Mouse (Mus musculus) liver, embryonic 15.5 days (tissue): ENCODE data around the gene Actr3. TPM values are rescaled to one million over a fixed set of nuclear protein-coding genes. Genes with fewer than 3 reads are reported as not detected.

Source experiments
- ATAC-seq: fragments of 200-750 bp; cut with Nextera tagmentation; 2 replicates; pipeline ENCODE4 v1.8.0; 2017; ENCODE audit warnings: moderate number of reproducible peaks, mild to moderate bottlenecking, moderate library complexity; ENCODE audit not compliant: insufficient read depth
- H3K27ac ChIP-seq: fragments of 300-500 bp; sonication (generic); replicated peaks from 2 replicates; pipeline ENCODE4 v1.5.1; 2015; ENCODE audit warnings: mild to moderate bottlenecking, inconsistent platforms
- H3K27me3 ChIP-seq: fragments of 300-500 bp; sonication (generic); 2 replicates; pipeline ENCODE4 v1.6.1; 2015; ENCODE audit warnings: mild to moderate bottlenecking, inconsistent platforms
- H3K36me3 ChIP-seq: fragments of 300-500 bp; sonication (generic); replicated peaks from 2 replicates; pipeline ENCODE4 v1.6.1; 2015; ENCODE audit warnings: moderate library complexity, mild to moderate bottlenecking, inconsistent platforms
- H3K4me1 ChIP-seq: fragments of 300-500 bp; sonication (generic); replicated peaks from 2 replicates; pipeline ENCODE4 v1.6.1; 2015; ENCODE audit warnings: inconsistent platforms
- H3K4me2 ChIP-seq: fragments of 300-500 bp; sonication (generic); 2 replicates; pipeline ENCODE4 v1.6.1; 2015; ENCODE audit warnings: moderate library complexity, mild to moderate bottlenecking, inconsistent platforms
- H3K4me3 ChIP-seq: fragments of 300-500 bp; sonication (generic); replicated peaks from 2 replicates; pipeline ENCODE4 v1.5.1; 2015; ENCODE audit warnings: mild to moderate bottlenecking, inconsistent platforms
- H3K9ac ChIP-seq: fragments of 300-500 bp; sonication (generic); 2 replicates; pipeline ENCODE4 v1.6.1; 2015; ENCODE audit warnings: moderate library complexity, mild to moderate bottlenecking, inconsistent platforms
- H3K9me3 ChIP-seq: fragments of 300-500 bp; sonication (generic); replicated peaks from 2 replicates; pipeline ENCODE4 v1.6.1; 2016; ENCODE audit warnings: inconsistent platforms
- WGBS: fragments of 180-500 bp; shearing (Covaris S2); methylation state at CpG from one replicate; pipeline ENCODE4 v1.1.7; 2015; ENCODE audit warnings: mixed read lengths; ENCODE audit not compliant: insufficient replicate concordance; 5-methylcytosine and 5-hydroxymethylcytosine counted together
- polyA plus RNA-seq: library from polyadenylated mRNA; unstranded; fragments of >200 nt; fragmentation: Nextera tagmentation; extraction: Ambion mirVana; gene quantifications from 2 replicates; pipeline ENCODE4 v1.2.1, GENCODE M21; 2015

Gene Actr3
- polyA plus RNA-seq, 1 experiment from 2014 or later: 127 TPM

- H3K36me3 ChIP-seq: no peaks in the 10 kb centered on the region
- H3K4me3 ChIP-seq: no peak overlapping the region
- H3K4me2 ChIP-seq: no peak overlapping the region
- no peak for ATAC-seq
- H3K27ac ChIP-seq: no peak overlapping the region
- H3K9ac ChIP-seq: no peak overlapping the region
- H3K4me1 ChIP-seq: no peaks in the 10 kb centered on the region
- H3K9me3 ChIP-seq: no peaks in the 10 kb centered on the region
- H3K27me3 ChIP-seq: no peaks in the 10 kb centered on the region
- 70% methylated on average over 4 of the region's 4 CpGs for WGBS
Measured at GRCm38 (mm10) chr1:125365576-125365975, 70.0 kb downstream of the Actr3 start.

GRCm38 (mm10) chr1:125351416-125352037, 84.0 kb downstream of the Actr3 start:
- Histone ChIP-seq H3K4me2 (no peak overlapping the region), H3K9ac (no peak overlapping the region), H3K4me1 (no peaks in the 10 kb centered on the region), H3K27me3 (no peaks in the 10 kb centered on the region), H3K27ac (no peak overlapping the region), H3K4me3 (no peak overlapping the region), H3K9me3 (no peaks in the 10 kb centered on the region), H3K36me3 (no peaks in the 10 kb centered on the region)
- WGBS: 73% methylated on average over 4 of the region's 4 CpGs
- ATAC-seq: no peak

GRCm38 (mm10) chr1:125350843-125351242, 84.7 kb downstream of the Actr3 start:
- no peak for ATAC-seq
- Histone ChIP-seq H3K4me2 (no peak overlapping the region), H3K36me3 (no peaks in the 10 kb centered on the region), H3K27me3 (no peaks in the 10 kb centered on the region), H3K27ac (no peak overlapping the region), H3K9ac (no peak overlapping the region), H3K4me1 (no peaks in the 10 kb centered on the region), H3K4me3 (no peak overlapping the region), H3K9me3 (no peaks in the 10 kb centered on the region)
- 68% methylated on average over 5 of the region's 5 CpGs for WGBS

DNA sequence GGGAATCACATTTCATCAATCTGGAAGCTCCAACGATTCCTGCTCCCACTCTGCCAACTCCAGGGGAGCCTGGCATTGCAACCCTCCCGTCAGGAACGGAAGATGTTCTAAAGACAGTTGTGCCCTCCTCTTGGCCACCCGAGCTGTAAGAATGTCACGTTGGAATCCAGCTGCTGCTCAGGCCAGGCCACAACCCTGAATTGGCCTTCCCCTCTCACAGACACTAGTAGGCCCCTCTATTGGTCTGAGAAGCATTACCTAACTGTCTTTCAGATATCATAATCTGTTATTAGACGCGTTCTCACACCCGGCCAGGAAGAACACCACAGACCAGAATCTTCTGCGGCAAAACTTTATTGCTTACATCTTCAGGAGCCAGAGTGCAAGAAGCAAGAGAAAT, 89.7 kb downstream of the Actr3 start:
- Histone ChIP-seq H3K36me3 (no peaks in the 10 kb centered on the region), H3K4me1 (no peaks in the 10 kb centered on the region), H3K27ac (no peak overlapping the region), H3K4me2 (no peak overlapping the region), H3K4me3 (no peak overlapping the region), H3K9me3 (no peaks in the 10 kb centered on the region), H3K27me3 (no peaks in the 10 kb centered on the region), H3K9ac (no peak overlapping the region)
- ATAC-seq: no peak
- 74% methylated on average over 9 of the region's 9 CpGs for WGBS

- Histone ChIP-seq H3K9me3 (no peaks in the 10 kb centered on the region), H3K4me3 (no peak overlapping the region), H3K27ac (no peak overlapping the region), H3K4me2 (no peak overlapping the region), H3K36me3 (no peaks in the 10 kb centered on the region), H3K4me1 (no peaks in the 10 kb centered on the region), H3K27me3 (no peaks in the 10 kb centered on the region), H3K9ac (no peak overlapping the region)
- no peak for ATAC-seq
- WGBS: 76% methylated on average over 6 of the region's 6 CpGs
Measured at GRCm38 (mm10) chr1:125345448-125345847, 90.1 kb downstream of the Actr3 start.

- H3K9ac ChIP-seq: no peak overlapping the region
- H3K27ac ChIP-seq: no peak overlapping the region
- no peak for ATAC-seq
- no peaks in the 10 kb centered on the region for H3K36me3 ChIP-seq
- H3K4me1 ChIP-seq: no peaks in the 10 kb centered on the region
- no peak overlapping the region for H3K4me3 ChIP-seq
- 41% methylated on average over 2 of the region's 2 CpGs for WGBS
- no peaks in the 10 kb centered on the region for H3K9me3 ChIP-seq
- H3K27me3 ChIP-seq: no peaks in the 10 kb centered on the region
- H3K4me2 ChIP-seq: no peak overlapping the region
Measured at GRCm38 (mm10) chr1:125343105-125343504, 92.4 kb downstream of the Actr3 start.

Other genes starting within 250 kb of the Actr3 start
- gene Slc35f5, start 124.9 kb upstream of the Actr3 start, polyA plus RNA-seq: 28.7 and 30.7 TPM in 2 replicates
- 3.2 and 3.5 TPM in 2 replicates for gene Gpr39, start 241.3 kb upstream of the Actr3 start, polyA plus RNA-seq